Mouse (Mus musculus) large intestine, adult 2 months (tissue): ENCODE data around the gene Phf10. TPM values are rescaled to one million over a fixed set of nuclear protein-coding genes. Genes with fewer than 3 reads are reported as not detected.
"Not testable (repeated sequence)": the region's sequence is repeated elsewhere in the genome, so short reads cannot be mapped to it uniquely, and the experiment has no call there.

Experiments used
- DNase-seq: peaks from one replicate; pipeline ENCODE4 v3.0.0-alpha.2; 2012; ENCODE audit warnings: low read depth, low spot score
- WGBS: fragments of 180-500 bp; shearing (Covaris S2); methylation state at CpG from one replicate; pipeline ENCODE4 v1.1.7; 2018; 5-methylcytosine and 5-hydroxymethylcytosine counted together
- polyA plus RNA-seq: library from polyadenylated mRNA; depleted of rRNA; stranded (reverse); fragments of >200 nt; gene quantifications from 2 replicates; pipeline ENCODE4 v1.2.3, GENCODE M21; 2012

The Phf10 gene
- polyA plus RNA-seq, 1 experiment, result 20.2 TPM

DNA sequence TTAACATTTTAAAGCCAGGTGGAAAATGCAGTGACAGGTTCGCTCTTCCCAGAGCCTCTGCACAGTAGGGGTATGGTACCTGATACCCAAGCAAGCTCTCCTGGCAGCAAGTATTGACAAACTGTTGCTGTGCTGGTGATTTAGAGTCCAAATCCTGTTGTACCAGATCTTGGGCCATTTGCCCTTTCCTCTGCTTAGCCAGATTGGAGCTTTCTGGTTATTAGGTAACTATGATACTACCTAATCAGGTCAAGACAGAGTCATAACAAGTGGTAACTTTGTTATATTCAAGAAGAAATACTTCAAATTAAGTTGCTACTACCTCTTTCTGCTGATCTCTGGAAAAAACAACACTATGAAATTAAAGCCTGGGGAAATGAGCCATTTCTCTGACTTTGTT lies 16.5 kb downstream of the Phf10 start:
- WGBS, result 79% methylated on average over 1 of the region's 1 CpGs
- no peak for DNase-seq

DNA sequence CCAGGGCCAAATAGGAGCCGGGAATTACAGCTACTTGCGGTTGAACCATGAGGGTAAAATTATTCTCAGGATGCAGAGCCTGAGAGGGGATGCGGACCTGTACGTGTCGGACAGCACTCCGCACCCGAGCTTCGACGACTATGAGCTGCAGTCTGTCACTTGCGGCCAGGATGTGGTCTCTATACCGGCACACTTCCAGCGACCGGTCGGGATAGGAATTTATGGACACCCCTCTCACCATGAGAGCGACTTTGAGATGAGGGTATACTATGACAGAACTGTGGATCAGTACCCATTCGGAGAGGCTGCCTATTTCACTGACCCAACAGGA lies 17.4 kb downstream of the Phf10 start:
- DNase-seq, result no peak
- 8% methylated on average over 16 of the region's 16 CpGs for WGBS

DNA sequence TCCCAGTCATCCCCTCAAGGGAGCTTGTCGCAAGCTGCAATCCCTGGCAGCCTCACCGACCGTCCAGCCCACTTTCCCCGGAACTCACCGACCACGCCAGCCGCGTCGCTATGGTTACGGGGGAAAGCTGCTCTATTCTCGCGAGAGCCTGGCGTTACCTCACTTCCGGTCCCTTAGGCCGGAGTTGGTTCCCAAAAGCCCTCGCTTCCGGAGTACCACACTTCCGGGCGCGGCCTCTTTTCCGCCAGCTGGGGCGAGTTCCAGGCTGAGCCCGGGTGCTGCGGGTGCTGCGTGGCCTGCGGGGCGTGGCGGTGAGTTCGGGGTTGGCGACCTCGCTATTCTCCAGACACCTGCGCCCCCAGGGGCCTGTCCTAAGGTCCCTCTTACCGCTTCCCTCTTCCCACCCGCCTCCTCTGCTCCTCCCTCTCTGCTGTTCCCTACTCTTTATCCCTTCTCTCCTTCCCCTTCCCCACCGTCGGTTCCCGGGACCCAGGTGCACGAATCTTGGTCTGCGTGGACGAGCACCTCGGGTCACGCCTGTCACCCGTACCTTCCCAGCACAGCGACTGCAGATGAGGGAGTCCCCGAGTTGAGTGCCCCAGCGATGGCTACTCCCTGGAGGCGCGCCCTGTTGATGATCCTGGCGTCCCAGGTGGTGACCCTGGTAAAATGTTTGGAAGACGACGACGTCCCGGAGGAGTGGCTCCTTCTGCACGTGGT lies 17.9 kb downstream of the Phf10 start, which contains the start of the genes Wdr27 and 1600012H06Rik:
TSS of gene Wdr27 (minus strand) at position 150 of the 720 bp plus-strand sequence.
TSS of gene 1600012H06Rik (plus strand) at position 176 of the 720 bp plus-strand sequence.
- under 1% methylated on average over 54 of the region's 54 CpGs for WGBS
- DNase-seq, result peak; percentile 95

DNA sequence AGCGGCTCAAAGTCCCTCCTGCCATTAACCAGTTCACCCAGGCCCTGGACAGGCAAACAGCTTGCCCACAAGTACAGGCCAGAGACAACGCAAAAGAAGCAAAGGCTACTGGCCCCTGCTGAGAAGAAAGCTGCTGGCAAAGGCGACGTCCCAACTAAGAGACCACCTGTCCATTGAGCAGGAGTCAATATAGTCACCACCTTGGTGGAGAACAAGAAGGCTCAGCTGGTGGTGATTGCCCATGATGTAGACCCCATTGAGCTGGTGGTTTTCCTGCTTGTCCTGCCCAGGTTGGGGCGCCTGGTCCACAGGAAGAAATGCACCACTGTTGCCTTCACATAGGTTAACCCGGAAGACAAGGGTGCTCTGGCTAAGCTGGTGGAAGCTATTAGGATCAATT lies 18.9 kb downstream of the Phf10 start:
- not testable (repeated sequence) for DNase-seq
- whole genome bisulfite sequencing, result 74% methylated on average over 6 of the region's 6 CpGs

DNA sequence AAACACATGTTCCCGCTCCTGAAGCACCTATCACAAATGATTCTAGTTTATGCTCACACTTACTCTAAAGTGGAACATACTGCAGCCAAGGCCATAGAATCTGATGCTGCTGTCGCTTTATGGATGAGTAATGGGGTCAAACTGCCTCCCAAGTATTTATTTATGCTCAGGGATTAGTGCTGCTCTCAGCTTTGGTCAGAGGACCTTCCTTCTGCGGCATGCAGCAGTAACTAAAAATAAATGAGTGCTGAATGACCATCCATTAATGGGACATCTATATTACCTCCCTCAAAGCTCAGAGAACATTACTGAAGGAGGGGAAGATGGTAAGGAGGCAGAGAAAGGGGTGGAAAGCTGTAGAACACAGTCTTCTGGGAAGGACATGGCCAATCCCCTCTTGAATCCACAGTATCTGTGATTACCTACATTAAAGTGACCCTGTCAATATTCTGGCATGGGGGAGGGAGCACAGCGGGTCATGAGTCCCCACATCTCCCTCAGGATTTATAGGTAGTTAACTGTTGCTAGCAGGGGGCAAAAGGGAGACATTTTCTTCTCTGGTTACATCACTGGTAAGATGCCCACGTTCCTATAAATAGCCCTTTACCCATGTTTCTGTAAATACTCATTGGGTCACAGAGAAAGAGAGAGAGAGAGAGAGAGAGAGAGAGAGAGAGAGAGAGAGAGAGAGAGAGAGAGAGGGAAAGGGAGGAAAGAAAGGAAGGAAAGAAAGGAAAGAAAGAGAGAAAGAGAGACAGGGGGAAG lies 25.1 kb downstream of the Phf10 start:
- WGBS, result 67% methylated on average over 5 of the region's 5 CpGs
- no peak for DNase-seq

DNA sequence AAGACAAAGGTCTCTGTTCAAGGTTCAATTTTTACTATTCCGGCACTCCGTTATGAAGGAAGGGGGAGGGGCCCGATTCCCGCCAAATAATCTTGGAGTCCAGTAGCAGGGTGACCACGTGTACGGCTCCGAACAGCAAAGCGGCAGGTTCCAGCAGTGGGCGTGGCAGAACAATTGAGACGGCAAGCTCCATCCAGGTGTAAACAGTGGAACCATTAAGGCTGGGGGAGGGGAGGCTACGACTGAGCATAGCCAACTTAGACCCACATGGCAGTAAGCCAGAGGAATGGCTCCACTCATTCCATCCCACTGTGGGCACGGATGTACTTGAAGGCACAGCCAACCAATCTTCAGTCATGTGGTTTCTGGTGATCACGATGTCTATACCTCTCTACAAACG lies 25.8 kb downstream of the Phf10 start:
- DNase-seq, result not testable (repeated sequence)
- WGBS, result 40% methylated on average over 14 of the region's 14 CpGs

DNA sequence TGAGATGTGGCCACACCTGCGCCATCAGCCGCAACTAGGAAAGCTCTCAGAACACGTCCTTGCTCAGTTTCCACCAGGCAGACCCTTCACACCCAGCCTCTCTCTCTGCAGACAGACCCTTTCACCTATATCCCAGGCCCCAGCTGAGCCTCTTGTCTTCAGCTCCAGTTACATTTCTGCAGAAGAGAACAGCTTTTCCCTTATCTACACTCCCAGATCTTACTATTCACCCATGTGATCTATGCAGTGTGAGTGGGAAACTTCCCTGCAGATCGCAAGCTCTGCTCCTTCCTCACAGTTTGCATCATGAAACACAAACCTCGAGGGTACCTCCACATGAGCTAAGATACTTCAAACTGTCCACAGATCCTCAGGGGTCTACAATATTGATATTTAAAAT lies 29.6 kb downstream of the Phf10 start:
- no peak for DNase-seq
- WGBS, result 83% methylated on average over 5 of the region's 5 CpGs

DNA sequence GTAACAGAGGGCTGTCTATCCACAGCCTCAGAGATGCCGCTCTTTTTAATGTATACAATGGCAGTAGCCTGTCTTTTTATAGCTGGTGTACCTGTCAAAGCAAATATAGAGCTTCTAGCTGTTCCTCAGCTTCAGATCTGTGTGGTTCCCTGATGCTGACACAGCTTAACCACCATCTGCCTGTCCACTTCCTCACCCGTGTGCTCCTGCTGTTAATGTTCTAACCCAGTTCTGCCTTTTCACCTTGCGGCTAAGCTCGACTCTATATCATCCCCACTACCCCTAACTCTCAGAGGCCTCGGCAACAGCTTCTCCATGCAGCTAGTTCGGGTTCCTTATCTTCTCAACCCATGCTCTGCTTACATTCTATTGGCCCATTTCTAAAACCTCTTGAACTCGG lies 30.4 kb downstream of the Phf10 start:
- no peak for DNase-seq
- 74% methylated on average over 7 of the region's 7 CpGs for WGBS

DNA sequence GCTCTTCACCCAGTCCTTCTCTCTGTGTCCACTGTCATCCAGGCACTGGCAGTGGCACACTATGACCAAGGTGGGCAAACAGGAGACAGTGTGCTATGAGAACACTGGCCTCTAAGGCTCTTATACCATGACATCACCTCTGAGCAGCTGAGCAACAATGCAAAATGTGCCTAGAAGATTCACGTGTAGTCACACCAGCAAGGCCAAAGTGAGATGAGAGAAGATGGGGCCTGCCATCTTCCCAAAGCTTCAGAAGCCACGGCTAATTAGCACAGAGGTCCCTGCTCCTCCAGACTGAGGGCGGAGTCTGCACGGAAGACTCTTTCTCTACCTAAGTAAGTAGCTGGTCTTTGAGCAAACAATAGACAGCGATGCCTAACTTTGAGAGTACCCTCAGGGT lies 32.4 kb downstream of the Phf10 start:
- no peak for DNase-seq
- WGBS, result 56% methylated on average over 5 of the region's 5 CpGs

DNA sequence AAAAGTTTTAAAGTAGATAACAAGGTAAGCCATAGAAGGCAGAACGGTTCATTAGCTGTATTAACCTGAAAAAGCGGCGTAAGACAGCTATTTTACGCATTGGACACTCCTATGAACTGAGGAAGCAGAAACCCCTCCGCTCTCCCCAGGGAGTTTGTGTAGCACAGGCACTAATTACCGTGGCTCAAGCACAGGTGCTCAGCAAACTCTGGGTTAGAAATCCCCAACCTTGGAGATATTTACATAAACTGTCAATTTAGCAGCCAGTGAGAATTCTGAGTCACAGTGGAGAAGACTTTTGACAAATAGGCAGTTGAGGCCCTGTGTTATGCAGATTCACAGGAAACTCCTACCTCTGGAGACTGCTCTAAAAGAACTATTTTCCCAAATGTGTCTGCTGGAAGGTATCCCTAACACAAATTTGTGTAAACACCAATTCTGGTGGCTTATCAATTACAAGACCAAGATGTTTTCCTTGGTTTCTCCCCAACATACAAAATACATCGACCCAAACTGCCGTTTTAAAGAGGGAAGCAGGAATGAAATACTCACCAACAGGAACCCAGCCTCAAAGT lies 33.3 kb downstream of the Phf10 start:
- WGBS, result 79% methylated on average over 8 of the region's 8 CpGs
- DNase-seq, result no peak

DNA sequence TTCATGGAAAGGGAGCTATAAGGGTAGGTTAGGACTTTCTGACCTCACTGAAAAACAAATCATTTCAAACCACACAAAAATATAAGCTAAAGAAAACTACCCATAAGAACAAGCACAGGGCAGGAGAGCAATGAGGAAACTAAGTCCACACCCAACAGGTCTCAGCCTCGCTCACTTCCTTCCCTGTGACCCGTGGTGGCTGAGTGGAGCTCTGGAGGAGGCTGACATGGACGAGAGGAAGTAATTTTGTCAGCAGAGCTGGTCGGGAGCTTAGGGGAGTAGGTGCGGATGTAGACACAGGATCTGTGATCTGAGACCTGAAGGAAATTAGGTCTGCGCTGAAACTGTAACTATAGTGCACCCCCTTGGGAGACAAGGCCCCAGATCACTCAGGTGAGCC lies 39.5 kb downstream of the Phf10 start:
- 35% methylated on average over 6 of the region's 6 CpGs for WGBS
- no peak for DNase-seq

DNA sequence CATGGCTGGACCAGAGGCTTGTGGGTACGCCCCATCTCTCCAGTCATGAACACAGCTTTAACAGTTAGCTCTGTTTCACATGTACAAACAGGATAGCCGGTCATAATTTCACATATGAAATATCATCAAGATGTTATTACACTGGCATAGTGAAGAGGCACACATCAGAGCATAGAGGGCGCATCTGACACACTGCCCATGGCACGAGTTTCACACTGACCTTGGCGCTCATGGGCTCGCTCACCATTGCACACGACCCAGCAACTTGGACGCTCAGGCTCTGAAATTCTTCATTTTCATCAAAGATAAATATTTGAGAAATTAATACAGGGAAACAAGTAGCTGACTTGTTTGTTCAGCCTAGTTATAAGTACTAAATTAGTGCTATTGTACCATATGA lies 43.2 kb downstream of the Phf10 start:
- no peak for DNase-seq
- whole genome bisulfite sequencing, result 67% methylated on average over 8 of the region's 8 CpGs

DNA sequence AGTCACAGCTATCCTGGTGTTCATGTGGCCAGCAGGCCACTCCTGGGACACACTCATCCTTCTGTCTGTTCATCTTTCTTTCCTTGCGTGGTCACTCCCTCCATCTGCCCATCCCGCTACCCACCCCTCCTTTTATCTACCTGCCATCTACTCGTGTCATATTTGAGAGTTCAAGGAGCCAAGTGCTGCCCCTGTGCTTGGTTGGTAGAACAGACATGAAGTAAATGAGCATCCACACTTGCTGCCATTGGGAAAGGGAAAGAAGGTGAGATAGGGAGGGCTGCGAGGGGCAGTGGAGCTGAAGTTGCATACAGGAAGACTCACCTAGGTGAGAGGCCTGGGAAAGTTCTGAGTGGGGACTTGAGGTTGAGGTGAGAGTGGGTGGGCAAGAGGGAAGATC lies 46.7 kb downstream of the Phf10 start:
- no peak for DNase-seq
- WGBS, result 79% methylated on average over 4 of the region's 4 CpGs

DNA sequence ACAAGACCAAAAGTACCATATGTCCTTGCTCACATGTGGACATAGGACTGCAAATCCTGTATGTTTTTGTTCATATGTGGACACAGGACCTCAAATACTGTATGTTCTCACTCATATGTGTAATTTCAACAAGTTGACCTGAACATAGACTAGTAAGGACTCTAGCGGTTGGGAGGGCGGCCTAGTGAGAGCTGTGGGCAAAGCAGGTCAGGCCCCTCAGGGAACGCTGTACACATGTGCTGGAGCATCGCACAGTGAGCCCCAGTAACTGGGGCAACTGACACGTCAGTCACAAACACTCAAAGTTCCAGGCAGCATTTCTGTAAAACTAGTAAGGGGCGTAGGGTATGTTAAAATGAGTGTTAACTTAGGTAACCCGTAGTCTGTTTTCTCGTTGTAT lies 48.1 kb downstream of the Phf10 start:
- no peak for DNase-seq
- 88% methylated on average over 8 of the region's 8 CpGs for WGBS

DNA sequence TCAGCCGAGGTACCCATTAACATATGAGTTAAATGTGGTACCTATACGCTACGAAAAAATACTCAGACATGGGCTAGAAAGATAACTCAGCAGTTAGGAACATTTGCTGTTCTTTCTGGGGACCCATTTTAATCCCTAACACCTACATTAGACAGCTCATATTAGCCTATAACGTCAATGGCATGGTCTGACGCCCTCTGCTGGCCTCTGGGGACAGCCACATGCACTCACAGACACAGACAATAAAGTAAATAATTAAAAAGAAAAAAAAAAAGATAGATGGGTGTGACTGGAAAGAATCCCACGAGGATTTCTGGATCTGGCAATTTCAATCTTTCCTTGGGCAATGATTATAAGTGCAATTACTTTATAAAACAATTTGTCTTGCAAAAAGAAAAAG lies 48.7 kb downstream of the Phf10 start:
- 49% methylated on average over 6 of the region's 6 CpGs for WGBS
- no peak for DNase-seq

DNA sequence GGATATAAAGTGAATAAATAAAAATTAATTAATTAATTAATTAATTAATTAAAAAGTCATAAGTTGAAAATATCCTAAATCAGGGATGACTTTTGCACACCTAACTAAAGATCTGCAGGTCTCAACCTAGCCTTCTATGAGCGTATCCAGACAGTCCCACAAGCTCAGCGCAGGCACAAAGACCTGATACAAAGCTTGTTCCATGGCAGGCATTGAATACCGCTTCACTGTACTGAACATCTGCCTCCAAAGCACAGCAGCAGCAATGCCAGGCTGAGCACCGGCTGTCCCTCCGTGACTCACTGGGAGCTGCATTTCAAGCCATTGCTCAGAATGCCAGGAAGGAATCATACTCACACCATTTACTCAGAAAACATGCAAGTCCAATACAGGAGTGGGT lies 50.3 kb downstream of the Phf10 start:
- WGBS, result 93% methylated on average over 5 of the region's 5 CpGs
- no peak for DNase-seq

DNA sequence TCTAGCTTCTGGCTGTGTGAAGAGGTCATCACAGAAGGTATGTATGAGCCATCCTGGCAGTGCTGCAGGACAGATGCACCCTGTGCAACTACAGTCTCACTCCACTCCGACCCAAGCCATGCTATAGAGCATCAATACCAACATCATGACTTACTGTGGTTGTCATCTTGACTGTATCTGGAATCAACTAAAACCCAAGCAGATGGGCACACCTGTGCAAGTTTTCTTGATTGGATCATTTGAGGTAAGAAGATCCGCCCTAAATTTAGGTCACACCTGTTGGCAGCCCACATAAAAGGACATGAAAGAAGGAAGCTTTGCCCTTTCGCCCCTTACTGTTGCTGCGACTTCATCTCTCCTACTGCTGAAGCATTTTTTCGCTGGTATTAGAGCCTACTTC lies 51.7 kb downstream of the Phf10 start:
- WGBS, result 66% methylated on average over 5 of the region's 5 CpGs
- no peak for DNase-seq

DNA sequence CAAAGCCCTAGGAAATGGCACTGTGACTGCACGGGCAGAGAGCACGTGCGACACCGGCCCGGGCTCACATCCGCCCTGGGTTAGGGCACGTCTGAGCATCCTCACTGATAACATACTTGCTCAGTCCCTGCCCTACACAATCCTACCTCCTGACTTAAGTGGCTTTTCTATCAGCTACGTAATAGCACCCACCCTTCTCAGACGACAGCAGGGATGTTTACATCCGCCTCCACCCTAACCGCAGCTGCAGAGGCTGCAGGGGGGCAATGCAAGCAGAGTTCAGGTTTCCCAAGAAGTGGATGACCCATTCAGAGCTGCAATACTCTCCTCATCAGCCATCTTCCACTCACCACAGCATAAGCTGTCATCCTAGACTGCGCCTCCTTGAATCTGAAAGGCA lies 53.9 kb downstream of the Phf10 start:
- WGBS, result 64% methylated on average over 12 of the region's 12 CpGs
- no peak for DNase-seq

DNA sequence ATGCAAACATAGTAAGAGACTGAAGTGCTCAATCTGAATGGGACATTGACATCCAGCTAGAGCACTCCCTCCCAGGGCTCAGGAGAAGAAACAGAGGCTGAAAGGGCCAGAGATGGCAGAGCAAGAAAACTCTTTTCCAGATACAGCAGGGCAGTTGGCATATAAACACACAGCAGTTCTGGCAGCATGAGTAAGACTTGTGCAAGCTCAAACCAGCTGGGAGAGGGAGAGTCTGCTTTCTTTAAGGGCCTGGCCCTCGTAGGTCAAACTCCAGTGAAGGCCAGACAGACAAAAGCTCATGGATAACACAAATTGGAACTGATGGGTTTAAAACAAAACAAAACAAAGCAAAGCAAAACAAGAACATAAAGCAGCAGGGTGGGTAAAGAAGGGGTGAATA lies 54.5 kb downstream of the Phf10 start:
- no peak for DNase-seq
- WGBS, result 17% methylated on average over 1 of the region's 1 CpGs

DNA sequence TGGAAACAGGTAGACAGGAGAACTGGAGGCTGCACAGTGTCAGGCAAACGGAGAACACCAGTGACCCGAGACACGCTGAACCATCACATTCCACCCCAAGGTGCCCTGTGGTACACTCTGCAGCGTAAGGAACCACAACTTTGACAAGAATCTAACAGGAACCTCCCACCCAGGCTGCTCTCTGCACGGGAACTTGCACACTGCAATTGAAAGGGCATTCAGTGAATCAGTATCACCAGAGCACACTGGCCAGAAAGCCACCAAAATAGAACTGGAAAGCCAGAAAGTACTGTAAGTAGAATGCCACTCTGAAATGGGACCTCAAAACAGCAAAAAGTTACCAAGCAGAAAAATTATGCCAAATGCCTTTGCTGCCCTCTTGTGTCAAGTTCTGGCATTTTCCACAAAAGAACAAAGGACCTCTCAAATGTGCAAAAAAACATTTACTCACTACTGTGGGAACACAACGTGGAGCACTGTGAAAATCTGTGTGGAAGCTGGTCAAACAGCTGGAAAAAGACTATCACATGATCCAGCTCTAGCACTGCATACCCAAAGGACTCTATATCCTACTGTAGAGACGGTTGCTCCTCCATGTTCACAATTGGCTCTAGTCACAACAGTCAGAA lies 56.3 kb downstream of the Phf10 start:
- WGBS, result 30% methylated on average over 7 of the region's 7 CpGs
- DNase-seq, result peak; percentile 38

DNA sequence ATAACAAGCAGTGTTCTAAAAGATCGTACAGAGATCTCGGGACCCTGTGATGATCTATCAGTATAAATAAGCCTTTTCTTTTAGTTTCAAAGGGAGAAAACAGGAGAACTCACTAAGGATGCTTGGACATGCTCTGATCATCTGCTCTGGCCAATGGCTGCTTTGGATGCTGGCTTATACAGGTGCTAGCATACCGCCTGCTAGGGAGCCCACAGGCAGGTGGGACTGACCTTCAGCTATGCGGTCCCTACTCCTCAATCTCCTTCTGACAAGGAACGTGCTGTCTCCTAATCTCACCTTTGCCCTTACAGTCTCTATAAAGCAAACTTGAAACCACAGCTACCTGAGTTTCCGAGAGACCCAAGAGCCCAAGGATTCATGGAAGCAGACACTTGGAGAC lies 56.9 kb downstream of the Phf10 start:
- WGBS, result 86% methylated on average over 6 of the region's 6 CpGs

More for the DNA sequence above, 56.9 kb downstream of the Phf10 start:
- DNase-seq, result no peak
